Mouse (Mus musculus): ENCODE measurements around the gene Gm17535. TPM values are rescaled to one million over a fixed set of nuclear protein-coding genes. Genes with fewer than 3 reads are reported as not detected.

Gene Gm17535
- total RNA-seq (2023; ENCODE audit: inconsistent age): not detected in 4 replicates

GRCm38 (mm10) chr9:3034299-3034698, at the start of gene Gm17535:
Gene Gm17535, plus strand, starts transcription at chr9:3034599.

GRCm38 (mm10) chr9:3000445-3000972, 33.9 kb upstream of the Gm17535 start, which contains the start of gene Gm10722:
Gene Gm10722, plus strand, starts transcription at chr9:3000922.

GRCm38 (mm10) chr9:3002794-3003396, 31.5 kb upstream of the Gm17535 start, which contains the start of gene Gm11168:
Gene Gm11168, plus strand, starts transcription at chr9:3003346.

GRCm38 (mm10) chr9:3012733-3013279, 21.6 kb upstream of the Gm17535 start, which contains the start of gene Gm10721:
Gene Gm10721, plus strand, starts transcription at chr9:3013140.

GRCm38 (mm10) chr9:3015354-3015753, 19.0 kb upstream of the Gm17535 start, which contains the start of gene Gm10720:
Gene Gm10720, plus strand, starts transcription at chr9:3015654.

GRCm38 (mm10) chr9:3017108-3017507, 17.3 kb upstream of the Gm17535 start, which contains the start of gene Gm10719:
Gene Gm10719, plus strand, starts transcription at chr9:3017408.

GRCm38 (mm10) chr9:3023312-3023984, 11.0 kb upstream of the Gm17535 start, which contains the start of gene Gm10718:
Gene Gm10718, plus strand, starts transcription at chr9:3023547.

GRCm38 (mm10) chr9:3024912-3025467, 9.4 kb upstream of the Gm17535 start, which contains the start of gene Gm10717:
Gene Gm10717, plus strand, starts transcription at chr9:3025417.

GRCm38 (mm10) chr9:3036577-3036976, 2.2 kb downstream of the Gm17535 start, which contains the start of gene Gm10715:
Gene Gm10715, plus strand, starts transcription at chr9:3036877.

Other genes starting within 250 kb of the Gm17535 start
- gene Gm10722, start 33.7 kb upstream of the Gm17535 start, total RNA-seq (2023; ENCODE audit: inconsistent age): not detected in 4 replicates
- gene Gm11168, start 31.3 kb upstream of the Gm17535 start, total RNA-seq (2023; ENCODE audit: inconsistent age): 0.99 TPM in 1 of 4 replicates, not detected in the others
- 1.1 to 2.4 TPM in 2 of 4 replicates, not detected in the others for gene Gm10721, start 21.5 kb upstream of the Gm17535 start, total RNA-seq (2023; ENCODE audit: inconsistent age)
- not detected in 4 replicates for gene Gm10720, start 18.9 kb upstream of the Gm17535 start, total RNA-seq (2023; ENCODE audit: inconsistent age)
- 1.0 to 3.2 TPM (median 2.0 TPM) in 4 replicates for gene Gm10719, start 17.2 kb upstream of the Gm17535 start, total RNA-seq (2023; ENCODE audit: inconsistent age)
- gene Gm10718, start 11.1 kb upstream of the Gm17535 start, total RNA-seq (2023; ENCODE audit: inconsistent age): 2.6 to 5.8 TPM (median 4.2 TPM) in 4 replicates
- not detected in 4 replicates for gene Gm10717, start 9.2 kb upstream of the Gm17535 start, total RNA-seq (2023; ENCODE audit: inconsistent age)
- gene Gm10715, start 2.3 kb downstream of the Gm17535 start, total RNA-seq (2023; ENCODE audit: inconsistent age): not detected in 4 replicates

Measured in B cell, adult (primary cell).